In genomic region chr13:96510635-96511034, GRCm38 (mm10) we compare ENCODE assay signal across 8 mouse cellular contexts. TPM values are rescaled to one million over a fixed set of nuclear protein-coding genes. Genes with fewer than 3 reads are reported as not detected.
DNase-seq lines count a peak whose midpoint lies in the region; ATAC-seq lines count a peak whose summit lies in the region.

No protein-coding gene starts in this region.

- peak; percentile 11 for DNase-seq in embryo, embryonic 10 days (ENCODE audit: low spot score)
- DNase-seq in embryo, embryonic 9.5 days (ENCODE audit: extremely low spot score) = no peak
- DNase-seq in 3134 (ENCODE audit: extremely low read depth, insufficient read length, low spot score) = peak; percentile 56
- DNase-seq in thymus, postnatal 14 days = peak; percentile 29
- DNase-seq in urinary bladder, postnatal 4 days (ENCODE audit: low spot score in 2 of 2) = no peak
- no peak for DNase-seq in cerebellum, postnatal 4 days (ENCODE audit: low spot score in 2 of 2)

- peak overlapping the region; percentile 77 for H3K27ac ChIP-seq in brown adipose tissue, adult 24 weeks (replicated peaks; ENCODE audit: low read depth, low read length)
- H3K27ac ChIP-seq in liver, embryonic 12.5 days = peak overlapping the region; percentile 16; the same call in 1 of the 2 replicates

- peak overlapping the region; percentile 28 for H3K4me2 ChIP-seq in liver, embryonic 12.5 days

- peak; percentile 35; the same call in 1 of the 2 replicates for ATAC-seq in liver, embryonic 12.5 days

- peaks cover 6% of the 10 kb centered on the region for H3K4me1 ChIP-seq in brown adipose tissue, adult 24 weeks (ENCODE audit: control insufficient read depth, insufficient read depth, insufficient read length, low read length)
- peaks cover 23% of the 10 kb centered on the region for H3K4me1 ChIP-seq in liver, embryonic 12.5 days

- no peaks in the 10 kb centered on the region for H3K9me3 ChIP-seq in liver, embryonic 12.5 days (replicated peaks)

- no peaks in the 10 kb centered on the region for H3K27me3 ChIP-seq in liver, embryonic 12.5 days (replicated peaks)

- H3K36me3 ChIP-seq in liver, embryonic 12.5 days = peaks cover 9% of the 10 kb centered on the region; the same call in 1 of the 2 replicates

- H3K4me3 ChIP-seq in brown adipose tissue, adult 24 weeks (ENCODE audit: insufficient read depth, low read depth, low read length) = no peak overlapping the region
- H3K4me3 ChIP-seq in liver, embryonic 12.5 days = no peak overlapping the region

- H3K9ac ChIP-seq in liver, embryonic 12.5 days = no peak overlapping the region

- 31% methylated on average over 13 of the region's 13 CpGs for WGBS in liver, embryonic 12.5 days (ENCODE audit: insufficient replicate concordance)

RNA-seq across cellular contexts. Expression of gene Gm17622, which starts 20.1 kb away (rescaled TPM):
- polyA plus RNA-seq in brown adipose tissue, adult 24 weeks (2012; ENCODE audit: insufficient read depth, insufficient read length, missing spikeins) = not detected in 2 replicates
- not detected in 2 replicates for polyA plus RNA-seq in liver, embryonic 12.5 days (2016; fragmentation: Nextera tagmentation; extraction: Ambion mirVana)

RNA-seq across cellular contexts. Expression of gene Polk, which starts 31.7 kb away (rescaled TPM):
- polyA plus RNA-seq in brown adipose tissue, adult 24 weeks (2012; ENCODE audit: insufficient read depth, insufficient read length, missing spikeins) = 2.7 and 3.7 TPM in 2 replicates
- polyA plus RNA-seq in liver, embryonic 12.5 days (2016; fragmentation: Nextera tagmentation; extraction: Ambion mirVana) = 6.2 and 6.9 TPM in 2 replicates

RNA-seq across cellular contexts. Expression of gene Col4a3bp, which starts 31.8 kb away (rescaled TPM):
- polyA plus RNA-seq in brown adipose tissue, adult 24 weeks (2012; ENCODE audit: insufficient read depth, insufficient read length, missing spikeins) = 20.4 and 24.9 TPM in 2 replicates
- polyA plus RNA-seq in liver, embryonic 12.5 days (2016; fragmentation: Nextera tagmentation; extraction: Ambion mirVana) = 6.7 and 7.5 TPM in 2 replicates

RNA-seq across cellular contexts. Expression of gene Ankdd1b, which starts 39.6 kb away (rescaled TPM):
- polyA plus RNA-seq in brown adipose tissue, adult 24 weeks (2012; ENCODE audit: insufficient read depth, insufficient read length, missing spikeins) = not detected in 2 replicates
- polyA plus RNA-seq in liver, embryonic 12.5 days (2016; fragmentation: Nextera tagmentation; extraction: Ambion mirVana) = not detected in 2 replicates

Comparison
In these comparisons a context has a peak if more than half of its experiments do, and no peak if none do; other contexts are left out.
1. DNase-seq: peak in embryo, embryonic 10 days (single experiment), 3134 (single experiment) and thymus, postnatal 14 days (single experiment); none in embryo, embryonic 9.5 days (single experiment), urinary bladder, postnatal 4 days (0 of 2) and cerebellum, postnatal 4 days (0 of 2).